In the genomic region with DNA sequence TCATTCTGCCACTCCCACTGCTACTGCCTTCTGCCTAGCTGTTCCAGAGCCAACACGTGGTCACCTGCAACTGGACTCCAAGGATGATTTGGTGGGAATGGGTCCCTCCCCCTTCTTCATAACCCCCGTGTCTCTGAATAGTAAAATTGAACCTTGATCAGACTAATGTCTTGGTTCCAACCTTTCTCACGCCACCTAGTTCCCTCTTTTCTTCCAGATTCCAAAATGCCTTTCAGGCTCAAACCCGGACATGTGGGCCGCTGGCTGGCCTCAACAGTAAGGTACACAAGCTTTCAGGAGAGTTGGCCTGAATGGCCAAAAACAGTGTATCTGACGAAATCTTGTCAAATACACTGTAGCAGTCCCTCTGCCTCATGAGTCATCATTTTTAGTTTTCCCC, we compare ENCODE assay signal across 33 mouse cellular contexts. TPM values are rescaled to one million over a fixed set of nuclear protein-coding genes. Genes with fewer than 3 reads are reported as not detected.
"Had no signal": no experiment of that assay in that cellular context is flagged by ENCODE, and none has a peak within 500 bp of the region (broad histone marks: within the 10 kb centered on the region; RNA-seq: fewer than 3 reads in every experiment).

No protein-coding gene starts in this region.

- ATAC-seq: forebrain, embryonic 13.5 days; forebrain, embryonic 14.5 days; forebrain, embryonic 15.5 days; forebrain, embryonic 16.5 days; forebrain, postnatal 0 days had no signal

- H3K4me3 ChIP-seq: embryonic facial prominence, embryonic 10.5 days; embryonic facial prominence, embryonic 12.5 days; embryonic facial prominence, embryonic 13.5 days; embryonic facial prominence, embryonic 15.5 days; erythroblast, embryonic 14.5 days; forebrain, embryonic 10.5 days; forebrain, embryonic 12.5 days; forebrain, embryonic 13.5 days; forebrain, embryonic 15.5 days; gastrocnemius, adult 2 months; heart, adult 2 months had no signal

- H3K9ac ChIP-seq: embryonic facial prominence, embryonic 12.5 days; embryonic facial prominence, embryonic 13.5 days; embryonic facial prominence, embryonic 15.5 days; forebrain, embryonic 12.5 days; forebrain, embryonic 13.5 days; forebrain, embryonic 15.5 days; forebrain, postnatal 0 days had no signal

- H3K27ac ChIP-seq: embryonic facial prominence, embryonic 10.5 days; embryonic facial prominence, embryonic 12.5 days; embryonic facial prominence, embryonic 13.5 days; embryonic facial prominence, embryonic 15.5 days; forebrain, embryonic 12.5 days; forebrain, embryonic 13.5 days; forebrain, embryonic 15.5 days; gastrocnemius, adult 2 months; heart, adult 2 months had no signal

- H3K36me3 ChIP-seq: embryonic facial prominence, embryonic 10.5 days; embryonic facial prominence, embryonic 12.5 days; embryonic facial prominence, embryonic 13.5 days; embryonic facial prominence, embryonic 15.5 days; forebrain, embryonic 12.5 days; forebrain, embryonic 15.5 days had no signal

- H3K27me3 ChIP-seq: embryonic facial prominence, embryonic 12.5 days; embryonic facial prominence, embryonic 13.5 days; embryonic facial prominence, embryonic 15.5 days; forebrain, embryonic 12.5 days; forebrain, embryonic 13.5 days; forebrain, embryonic 15.5 days had no signal

- DNase-seq: cerebellum, adult 8-10 months; cerebellum, adult 9-10 months; cerebellum, adult 9-11 months; cerebellum, postnatal 10 days; cerebellum, postnatal 14 days; cerebellum, postnatal 25 days; cerebellum, postnatal 36 days; embryo, embryonic 11 days; forebrain, postnatal 0 days; gastrocnemius, adult 2 months; gastrocnemius, postnatal 10 days; gastrocnemius, postnatal 14 days; gastrocnemius, postnatal 25 days; gastrocnemius, postnatal 36 days; heart, adult 18-20 months; heart, adult 2 months had no signal

- H3K4me2 ChIP-seq: embryonic facial prominence, embryonic 12.5 days; embryonic facial prominence, embryonic 13.5 days; embryonic facial prominence, embryonic 15.5 days; forebrain, embryonic 12.5 days; forebrain, embryonic 13.5 days; forebrain, embryonic 15.5 days had no signal

- H3K4me1 ChIP-seq: embryonic facial prominence, embryonic 10.5 days; embryonic facial prominence, embryonic 12.5 days; embryonic facial prominence, embryonic 13.5 days; embryonic facial prominence, embryonic 15.5 days had no signal

RNA-seq across cellular contexts. Expression of a gene that starts 33.4 kb away (rescaled TPM):
- polyA plus RNA-seq: cortical plate, adult 2 months; embryonic facial prominence, embryonic 10.5 days; embryonic facial prominence, embryonic 11.5 days; embryonic facial prominence, embryonic 12.5 days; embryonic facial prominence, embryonic 13.5 days; embryonic facial prominence, embryonic 14.5 days; erythroblast, embryonic 14.5 days; forebrain, embryonic 10.5 days; forebrain, embryonic 11.5 days; forebrain, embryonic 12.5 days; forebrain, embryonic 13.5 days; forebrain, embryonic 14.5 days; forebrain, embryonic 15.5 days; forebrain, embryonic 16.5 days; forebrain, postnatal 0 days; frontal cortex, adult 2 months; gonadal fat pad, adult 2 months; heart, adult 2 months had no signal
